Mouse (Mus musculus) liver, embryonic 12.5 days (tissue): ENCODE data around the gene Lyst. TPM values are rescaled to one million over a fixed set of nuclear protein-coding genes. Genes with fewer than 3 reads are reported as not detected.

Source experiments
- ATAC-seq: fragments of 200-750 bp; cut with Nextera tagmentation; 2 replicates; pipeline ENCODE4 v1.8.0; 2017; ENCODE audit warnings: moderate number of reproducible peaks, mild to moderate bottlenecking, moderate library complexity
- H3K27ac ChIP-seq: fragments of 300-500 bp; sonication (generic); 2 replicates; pipeline ENCODE4 v1.5.1; 2016; ENCODE audit warnings: mild to moderate bottlenecking
- H3K27me3 ChIP-seq: fragments of 300-500 bp; sonication (generic); replicated peaks from 2 replicates; pipeline ENCODE4 v1.6.1; 2016; ENCODE audit warnings: mild to moderate bottlenecking, moderate library complexity
- H3K36me3 ChIP-seq: fragments of 300-500 bp; sonication (generic); 2 replicates; pipeline ENCODE4 v1.6.1; 2016; ENCODE audit warnings: mild to moderate bottlenecking, moderate library complexity
- H3K4me1 ChIP-seq: fragments of 300-500 bp; sonication (generic); 2 replicates; pipeline ENCODE4 v1.6.1; 2016
- H3K4me2 ChIP-seq: fragments of 300-500 bp; sonication (generic); 2 replicates; pipeline ENCODE4 v1.6.1; 2016; ENCODE audit warnings: mild to moderate bottlenecking, moderate library complexity
- H3K4me3 ChIP-seq: fragments of 300-500 bp; sonication (generic); 2 replicates; pipeline ENCODE4 v1.5.1; 2016; ENCODE audit warnings: mild to moderate bottlenecking, moderate library complexity
- H3K9ac ChIP-seq: fragments of 300-500 bp; sonication (generic); 2 replicates; pipeline ENCODE4 v1.6.1; 2016; ENCODE audit warnings: mild to moderate bottlenecking, moderate library complexity
- H3K9me3 ChIP-seq: fragments of 300-500 bp; sonication (generic); replicated peaks from 2 replicates; pipeline ENCODE4 v1.6.1; 2016; ENCODE audit warnings: mild to moderate bottlenecking, moderate library complexity
- WGBS: fragments of 180-500 bp; shearing (Covaris S2); methylation state at CpG from one replicate; pipeline ENCODE4 v1.1.7; 2016; ENCODE audit not compliant: insufficient replicate concordance; 5-methylcytosine and 5-hydroxymethylcytosine counted together
- polyA plus RNA-seq: library from polyadenylated mRNA; unstranded; fragments of >200 nt; fragmentation: Nextera tagmentation; extraction: Ambion mirVana; gene quantifications from 2 replicates; pipeline ENCODE4 v1.2.1, GENCODE M21; 2016

Lyst gene
- polyA plus RNA-seq, 1 experiment from 2014 or later, result 1.9 TPM

- 64% methylated on average over 8 of the region's 8 CpGs for WGBS
- no peaks in the 10 kb centered on the region for H3K9me3 ChIP-seq
- H3K9ac ChIP-seq, result no peak overlapping the region
- ATAC-seq, result no peak
- H3K27ac ChIP-seq, result no peak overlapping the region
- H3K27me3 ChIP-seq, result 0 out of 2 replicates have a peak, but pooled peaks cover 3% of the 10 kb centered on the region
- H3K4me2 ChIP-seq, result no peak overlapping the region
- no peak overlapping the region for H3K4me3 ChIP-seq
- H3K36me3 ChIP-seq, result no peaks in the 10 kb centered on the region
- H3K4me1 ChIP-seq, result no peaks in the 10 kb centered on the region
Observed at GRCm38 (mm10) chr13:13575106-13575505, 15.1 kb upstream of the Lyst start.

- no peak for ATAC-seq
- H3K27me3 ChIP-seq, result 0 out of 2 replicates have a peak, but pooled peaks cover 3% of the 10 kb centered on the region
- no peak overlapping the region for H3K4me3 ChIP-seq
- no peak overlapping the region for H3K9ac ChIP-seq
- no peak overlapping the region for H3K4me2 ChIP-seq
- 55% methylated on average over 8 of the region's 8 CpGs for WGBS
- no peaks in the 10 kb centered on the region for H3K4me1 ChIP-seq
- no peak overlapping the region for H3K27ac ChIP-seq
- H3K9me3 ChIP-seq, result no peaks in the 10 kb centered on the region
- no peaks in the 10 kb centered on the region for H3K36me3 ChIP-seq
Observed at GRCm38 (mm10) chr13:13576469-13577205, 13.6 kb upstream of the Lyst start.

- no peak overlapping the region for H3K4me3 ChIP-seq
- H3K27ac ChIP-seq, result no peak overlapping the region
- no peaks in the 10 kb centered on the region for H3K27me3 ChIP-seq
- H3K9me3 ChIP-seq, result no peaks in the 10 kb centered on the region
- WGBS, result 61% methylated on average over 4 of the region's 4 CpGs
- no peak overlapping the region for H3K4me2 ChIP-seq
- no peaks in the 10 kb centered on the region for H3K4me1 ChIP-seq
- no peak overlapping the region for H3K9ac ChIP-seq
- H3K36me3 ChIP-seq, result no peaks in the 10 kb centered on the region
- ATAC-seq, result no peak
Observed at GRCm38 (mm10) chr13:13581988-13582387, 8.2 kb upstream of the Lyst start.

GRCm38 (mm10) chr13:13583473-13583872, 6.7 kb upstream of the Lyst start:
- Histone ChIP-seq H3K9me3 (no peaks in the 10 kb centered on the region), H3K4me3 (no peak overlapping the region), H3K27me3 (no peaks in the 10 kb centered on the region), H3K4me2 (no peak overlapping the region), H3K9ac (no peak overlapping the region), H3K27ac (no peak overlapping the region), H3K36me3 (no peaks in the 10 kb centered on the region), H3K4me1 (peaks cover 6% of the 10 kb centered on the region; the same call in 1 of the 2 replicates)
- ATAC-seq, result no peak
- WGBS, result 38% methylated on average over 2 of the region's 2 CpGs

GRCm38 (mm10) chr13:13587653-13588184, 2.5 kb upstream of the Lyst start:
- no peak for ATAC-seq
- no peak overlapping the region for H3K4me2 ChIP-seq
- 22% methylated on average over 1 of the region's 1 CpGs for WGBS
- no peak overlapping the region for H3K4me3 ChIP-seq
- H3K9me3 ChIP-seq, result no peaks in the 10 kb centered on the region
- H3K27ac ChIP-seq, result no peak overlapping the region
- no peaks in the 10 kb centered on the region for H3K27me3 ChIP-seq
- H3K36me3 ChIP-seq, result no peaks in the 10 kb centered on the region
- H3K4me1 ChIP-seq, result peaks cover 33% of the 10 kb centered on the region
- no peak overlapping the region for H3K9ac ChIP-seq

- 6% methylated on average over 1 of the region's 1 CpGs for WGBS
- H3K4me3 ChIP-seq, result no peak overlapping the region
- no peak overlapping the region for H3K9ac ChIP-seq
- ATAC-seq, result no peak
- H3K4me1 ChIP-seq, result peaks cover 33% of the 10 kb centered on the region
- H3K27me3 ChIP-seq, result no peaks in the 10 kb centered on the region
- no peak overlapping the region for H3K27ac ChIP-seq
- no peak overlapping the region for H3K4me2 ChIP-seq
- no peaks in the 10 kb centered on the region for H3K9me3 ChIP-seq
- H3K36me3 ChIP-seq, result no peaks in the 10 kb centered on the region
Observed at GRCm38 (mm10) chr13:13588518-13588917, 1.7 kb upstream of the Lyst start.

DNA sequence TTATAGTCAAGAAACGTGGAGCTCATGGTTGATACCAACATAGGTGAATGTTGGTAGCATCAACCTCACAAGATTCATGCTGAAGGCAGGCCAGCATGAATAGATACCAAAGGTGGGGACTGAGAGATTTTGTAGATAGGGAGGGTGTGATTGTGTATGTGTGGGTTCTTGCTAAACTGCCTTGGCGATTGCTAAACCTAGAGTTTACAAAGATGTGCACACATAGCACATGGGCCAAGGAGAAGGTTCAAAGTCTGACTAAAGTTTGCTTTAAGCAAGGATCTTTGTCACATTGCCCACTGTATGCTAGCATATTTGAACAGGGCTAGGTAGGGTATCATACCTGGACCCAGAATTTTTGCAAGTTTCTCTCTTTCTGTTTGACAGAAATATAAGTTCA, 1.2 kb upstream of the Lyst start:
- Histone ChIP-seq H3K4me3 (no peak overlapping the region), H3K36me3 (no peaks in the 10 kb centered on the region), H3K9me3 (no peaks in the 10 kb centered on the region), H3K27ac (no peak overlapping the region), H3K9ac (no peak overlapping the region), H3K4me2 (no peak overlapping the region), H3K4me1 (peaks cover 33% of the 10 kb centered on the region), H3K27me3 (no peaks in the 10 kb centered on the region)
- WGBS, result 55% methylated on average over 2 of the region's 2 CpGs
- no peak for ATAC-seq

DNA sequence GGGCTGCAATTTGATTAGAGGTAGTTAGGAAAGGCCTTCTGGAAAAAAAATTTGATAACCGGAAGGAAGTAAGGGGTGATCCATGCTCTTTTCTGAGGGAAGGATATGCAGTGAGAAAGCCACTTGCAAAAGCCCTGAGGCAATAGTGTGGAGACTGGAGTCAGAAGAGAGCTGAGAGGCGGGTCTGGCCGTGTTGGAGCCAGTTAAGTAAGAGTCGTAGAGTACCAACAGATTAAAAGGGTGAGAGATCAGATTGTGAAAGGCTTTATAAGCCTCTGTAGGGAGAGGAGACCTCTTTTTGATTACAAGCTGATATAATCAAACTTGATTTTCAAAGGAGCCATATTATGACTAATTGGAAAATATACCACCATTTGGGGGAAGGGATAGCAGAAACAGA, 1.7 kb downstream of the Lyst start:
- Histone ChIP-seq H3K4me3 (0 out of 2 replicates have a peak overlapping the region, but pooled peaks have one; percentile 1), H3K9ac (no peak overlapping the region), H3K4me1 (peaks cover 33% of the 10 kb centered on the region), H3K9me3 (no peaks in the 10 kb centered on the region), H3K27me3 (no peaks in the 10 kb centered on the region), H3K27ac (no peak overlapping the region), H3K36me3 (no peaks in the 10 kb centered on the region), H3K4me2 (no peak overlapping the region)
- ATAC-seq, result no peak
- WGBS, result 58% methylated on average over 4 of the region's 4 CpGs

DNA sequence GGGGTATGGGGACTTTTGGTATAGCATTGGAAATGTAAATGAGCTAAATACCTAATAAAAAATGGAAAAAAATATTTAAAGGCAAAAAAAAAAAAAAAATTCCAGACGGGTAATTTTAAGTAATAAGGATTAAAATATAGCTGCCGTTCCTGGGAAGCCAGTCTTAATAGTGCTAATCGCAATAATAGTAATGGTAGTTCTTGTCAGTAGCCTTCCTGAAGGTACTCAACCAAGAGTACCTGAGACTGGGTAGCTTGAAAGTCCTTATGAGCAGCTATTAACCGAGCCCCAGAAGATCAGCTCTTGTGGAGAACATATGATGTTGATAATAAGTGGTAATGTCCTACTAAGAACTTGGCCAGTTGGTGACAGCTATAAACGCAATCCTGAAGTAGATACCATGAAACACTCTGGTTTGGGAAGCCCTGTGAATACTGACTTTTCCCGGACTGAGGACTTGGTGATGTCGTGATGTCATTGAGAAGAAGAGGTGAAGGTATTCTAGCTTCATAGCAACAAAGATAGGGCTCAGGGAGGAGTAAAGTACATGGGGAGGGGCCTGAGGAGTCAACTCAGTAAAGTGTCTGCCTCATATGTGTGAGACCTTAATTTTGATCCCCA, 6.3 kb downstream of the Lyst start:
- Histone ChIP-seq H3K27ac (no peak overlapping the region), H3K4me2 (no peak overlapping the region), H3K4me3 (no peak overlapping the region), H3K9me3 (no peaks in the 10 kb centered on the region), H3K9ac (no peak overlapping the region), H3K4me1 (peaks cover 4% of the 10 kb centered on the region), H3K36me3 (no peaks in the 10 kb centered on the region), H3K27me3 (no peaks in the 10 kb centered on the region)
- ATAC-seq, result no peak
- 83% methylated on average over 7 of the region's 7 CpGs for WGBS

- Histone ChIP-seq H3K9me3 (no peaks in the 10 kb centered on the region), H3K27me3 (no peaks in the 10 kb centered on the region), H3K27ac (no peak overlapping the region), H3K36me3 (no peaks in the 10 kb centered on the region), H3K9ac (no peak overlapping the region), H3K4me1 (no peaks in the 10 kb centered on the region), H3K4me2 (no peak overlapping the region), H3K4me3 (no peak overlapping the region)
- 69% methylated on average over 2 of the region's 2 CpGs for WGBS
- ATAC-seq, result no peak
Observed at GRCm38 (mm10) chr13:13597896-13598295, 7.7 kb downstream of the Lyst start.

DNA sequence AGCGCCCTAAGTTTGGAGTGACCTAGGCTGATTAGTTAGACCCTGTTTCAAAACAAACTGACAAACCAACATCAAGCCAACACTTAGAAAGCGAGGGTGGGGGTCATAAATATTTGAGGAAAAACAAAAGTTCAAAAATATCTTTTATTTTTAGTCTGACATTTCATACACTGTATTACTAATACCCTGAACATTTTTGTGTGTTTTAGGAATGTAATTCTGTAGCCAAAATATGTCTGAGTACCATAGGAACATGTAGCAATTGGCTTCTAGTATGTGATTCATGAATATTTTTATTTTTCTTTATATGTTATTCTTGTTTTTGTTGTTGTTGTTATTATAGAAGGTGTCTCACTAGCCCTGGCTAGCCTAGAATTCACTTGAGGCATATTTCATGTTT, 11.2 kb downstream of the Lyst start:
- H3K4me1 ChIP-seq, result no peaks in the 10 kb centered on the region
- no peak overlapping the region for H3K4me2 ChIP-seq
- no peaks in the 10 kb centered on the region for H3K36me3 ChIP-seq
- no peak overlapping the region for H3K4me3 ChIP-seq
- H3K27me3 ChIP-seq, result no peaks in the 10 kb centered on the region
- no peak overlapping the region for H3K27ac ChIP-seq
- no peaks in the 10 kb centered on the region for H3K9me3 ChIP-seq
- WGBS, result 76% methylated on average over 2 of the region's 2 CpGs
- ATAC-seq, result no peak
- no peak overlapping the region for H3K9ac ChIP-seq

- Histone ChIP-seq H3K9me3 (no peaks in the 10 kb centered on the region), H3K27me3 (no peaks in the 10 kb centered on the region), H3K4me1 (no peaks in the 10 kb centered on the region), H3K4me2 (no peak overlapping the region), H3K27ac (no peak overlapping the region), H3K36me3 (no peaks in the 10 kb centered on the region), H3K4me3 (no peak overlapping the region), H3K9ac (no peak overlapping the region)
- ATAC-seq, result no peak
Observed at GRCm38 (mm10) chr13:13606149-13606548, 16.0 kb downstream of the Lyst start.
